Mouse (Mus musculus): ENCODE data around the gene 9330159F19Rik. TPM values are rescaled to one million over a fixed set of nuclear protein-coding genes. Genes with fewer than 3 reads are reported as not detected.

Gene 9330159F19Rik
- 10 to 100 TPM; 35.6 to 39.9 TPM for total RNA-seq (2021)
- long read RNA-seq, experiment 1, full-length matches to known transcripts: 11 of 19 reads
- long read RNA-seq, experiment 1, partial matches to known transcripts: 4 of 19 reads
- long read RNA-seq, experiment 1, other reads (novel, unspliced or antisense): 4 of 19 reads
- long read RNA-seq, experiment 2, full-length matches to known transcripts: 13 of 24 reads
- long read RNA-seq, experiment 2, partial matches to known transcripts: 3 of 24 reads
- long read RNA-seq, experiment 2, other reads (novel, unspliced or antisense): 8 of 24 reads

GRCm38 (mm10) chr10:29211453-29211852, at the start of gene 9330159F19Rik:
Gene 9330159F19Rik (plus strand): TSS chr10:29211606.
- peak; percentile 64 for DNase-seq

GRCm38 (mm10) chr10:29161664-29162063, 49.7 kb upstream of the 9330159F19Rik start:
- no peak for DNase-seq

GRCm38 (mm10) chr10:29173778-29174177, 37.6 kb upstream of the 9330159F19Rik start:
- DNase-seq: no peak

- DNase-seq: no peak
Measured at GRCm38 (mm10) chr10:29175656-29176055, 35.8 kb upstream of the 9330159F19Rik start.

GRCm38 (mm10) chr10:29176881-29177280, 34.5 kb upstream of the 9330159F19Rik start:
- DNase-seq: no peak

GRCm38 (mm10) chr10:29178003-29178402, 33.4 kb upstream of the 9330159F19Rik start:
- no peak for DNase-seq

GRCm38 (mm10) chr10:29180210-29180609, 31.2 kb upstream of the 9330159F19Rik start:
- DNase-seq: no peak

- no peak for DNase-seq
Measured at GRCm38 (mm10) chr10:29181046-29181445, 30.4 kb upstream of the 9330159F19Rik start.

GRCm38 (mm10) chr10:29193769-29194168, 17.6 kb upstream of the 9330159F19Rik start:
- DNase-seq: no peak

- no peak for DNase-seq
Measured at GRCm38 (mm10) chr10:29196811-29197210, 14.6 kb upstream of the 9330159F19Rik start.

GRCm38 (mm10) chr10:29198642-29199041, 12.8 kb upstream of the 9330159F19Rik start, which contains the start of gene Gm49353:
Gene Gm49353 (plus strand): TSS chr10:29198954.
- no peak for DNase-seq

- DNase-seq: no peak
Measured at GRCm38 (mm10) chr10:29199835-29200234, 11.6 kb upstream of the 9330159F19Rik start.

GRCm38 (mm10) chr10:29200609-29201008, 10.8 kb upstream of the 9330159F19Rik start:
- no peak for DNase-seq

GRCm38 (mm10) chr10:29206730-29207129, 4.7 kb upstream of the 9330159F19Rik start:
- DNase-seq: no peak

GRCm38 (mm10) chr10:29208735-29209134, 2.7 kb upstream of the 9330159F19Rik start:
- peak; percentile 16 for DNase-seq

GRCm38 (mm10) chr10:29213534-29214100, 2.2 kb downstream of the 9330159F19Rik start:
- DNase-seq: no peak

- DNase-seq: no peak
Measured at GRCm38 (mm10) chr10:29216957-29217356, 5.6 kb downstream of the 9330159F19Rik start.

- DNase-seq: no peak
Measured at GRCm38 (mm10) chr10:29217451-29217850, 6.0 kb downstream of the 9330159F19Rik start.

- no peak for DNase-seq
Measured at GRCm38 (mm10) chr10:29225329-29225728, 13.9 kb downstream of the 9330159F19Rik start.

GRCm38 (mm10) chr10:29231208-29231607, 19.8 kb downstream of the 9330159F19Rik start:
- DNase-seq: no peak

All from gastrocnemius, postnatal 25 days (tissue).